Mouse (Mus musculus): Measurements from ENCODE around the gene P4hb. TPM values are rescaled to one million over a fixed set of nuclear protein-coding genes. Genes with fewer than 3 reads are reported as not detected.
A peak's percentile ranks its signal among the peaks of the same experiment; 100 is the strongest.
"Not testable (repeated sequence)": the region's sequence is repeated elsewhere in the genome, so short reads cannot be mapped to it uniquely, and the experiment has no call there.

P4hb gene
- polyA plus RNA-seq, 1 experiment from 2014 or later, result 492 TPM

DNA sequence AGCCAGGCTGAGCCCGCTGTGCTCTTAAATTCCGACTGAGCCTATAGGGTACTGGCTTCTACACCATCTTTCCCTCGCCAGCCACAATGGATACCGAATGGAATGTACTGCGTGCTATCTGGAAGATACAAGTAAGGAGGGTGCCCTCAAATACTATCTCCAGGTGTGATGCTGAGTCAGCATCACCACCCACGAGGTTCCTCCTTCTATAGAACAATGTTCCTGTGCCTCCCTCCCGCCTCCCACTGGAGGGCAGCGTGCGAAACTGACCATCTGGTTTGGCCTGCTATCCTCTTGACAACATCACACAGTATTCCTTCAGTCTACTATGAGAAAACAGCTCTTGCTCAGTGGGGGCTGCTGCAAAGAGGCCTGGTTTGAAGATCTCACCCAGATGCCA is 7.9 kb downstream of the P4hb start:
- no peak overlapping the region for H3K9ac ChIP-seq (ENCODE audit: low read length)
- ATAC-seq (ENCODE audit: low FRiP score) (no peak), DNase-seq (ENCODE audit: low spot score, missing footprints) (no peak)
- no peak overlapping the region for H3K4me2 ChIP-seq
- peaks cover 58% of the 10 kb centered on the region for H3K36me3 ChIP-seq (ENCODE audit: control insufficient read depth, insufficient read depth, low read length)
- no peaks in the 10 kb centered on the region for H3K9me3 ChIP-seq (ENCODE audit: control insufficient read depth, low read length)
- WGBS, result 89% methylated on average over 9 of the region's 9 CpGs
- no peaks in the 10 kb centered on the region for H3K4me1 ChIP-seq (ENCODE audit: control insufficient read depth, insufficient read depth, low read length)
- H3K27me3 ChIP-seq (ENCODE audit: control insufficient read depth, insufficient read depth, low read length), result no peaks in the 10 kb centered on the region
- no peak overlapping the region for H3K4me3 ChIP-seq (ENCODE audit: low read depth, low read length)
- H3K27ac ChIP-seq (ENCODE audit: low read depth, low read length), result no peak overlapping the region

DNA sequence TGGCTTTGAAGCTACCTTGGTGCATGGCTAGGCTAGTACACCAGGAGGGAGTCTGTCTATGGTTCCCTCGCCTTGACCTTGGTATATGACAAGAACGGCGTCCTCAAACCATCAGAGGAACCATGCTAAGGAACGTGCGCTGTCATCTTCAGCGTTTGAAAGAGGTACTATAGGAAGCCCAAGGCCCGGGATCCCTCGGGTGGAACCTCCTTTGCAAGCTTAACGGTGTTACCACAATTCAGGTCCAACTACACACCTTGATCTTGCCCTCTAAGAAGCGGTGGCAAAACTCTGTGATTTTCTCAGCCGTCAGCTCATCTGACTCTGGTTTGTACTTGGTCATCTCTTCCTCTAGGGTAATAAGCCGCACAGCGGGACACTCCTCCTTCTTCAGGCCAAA is 10.1 kb downstream of the P4hb start:
- H3K4me2 ChIP-seq, result no peak overlapping the region
- 94% methylated on average over 13 of the region's 13 CpGs for WGBS
- ATAC-seq (ENCODE audit: low FRiP score) (no peak), DNase-seq (ENCODE audit: low spot score, missing footprints) (no peak)
- no peaks in the 10 kb centered on the region for H3K4me1 ChIP-seq (ENCODE audit: control insufficient read depth, insufficient read depth, low read length)
- H3K27ac ChIP-seq (ENCODE audit: low read depth, low read length), result no peak overlapping the region
- H3K4me3 ChIP-seq (ENCODE audit: low read depth, low read length), result no peak overlapping the region
- no peaks in the 10 kb centered on the region for H3K9me3 ChIP-seq (ENCODE audit: control insufficient read depth, low read length)
- no peaks in the 10 kb centered on the region for H3K27me3 ChIP-seq (ENCODE audit: control insufficient read depth, insufficient read depth, low read length)
- peaks cover 50% of the 10 kb centered on the region for H3K36me3 ChIP-seq (ENCODE audit: control insufficient read depth, insufficient read depth, low read length)
- H3K9ac ChIP-seq (ENCODE audit: low read length), result no peak overlapping the region

DNA sequence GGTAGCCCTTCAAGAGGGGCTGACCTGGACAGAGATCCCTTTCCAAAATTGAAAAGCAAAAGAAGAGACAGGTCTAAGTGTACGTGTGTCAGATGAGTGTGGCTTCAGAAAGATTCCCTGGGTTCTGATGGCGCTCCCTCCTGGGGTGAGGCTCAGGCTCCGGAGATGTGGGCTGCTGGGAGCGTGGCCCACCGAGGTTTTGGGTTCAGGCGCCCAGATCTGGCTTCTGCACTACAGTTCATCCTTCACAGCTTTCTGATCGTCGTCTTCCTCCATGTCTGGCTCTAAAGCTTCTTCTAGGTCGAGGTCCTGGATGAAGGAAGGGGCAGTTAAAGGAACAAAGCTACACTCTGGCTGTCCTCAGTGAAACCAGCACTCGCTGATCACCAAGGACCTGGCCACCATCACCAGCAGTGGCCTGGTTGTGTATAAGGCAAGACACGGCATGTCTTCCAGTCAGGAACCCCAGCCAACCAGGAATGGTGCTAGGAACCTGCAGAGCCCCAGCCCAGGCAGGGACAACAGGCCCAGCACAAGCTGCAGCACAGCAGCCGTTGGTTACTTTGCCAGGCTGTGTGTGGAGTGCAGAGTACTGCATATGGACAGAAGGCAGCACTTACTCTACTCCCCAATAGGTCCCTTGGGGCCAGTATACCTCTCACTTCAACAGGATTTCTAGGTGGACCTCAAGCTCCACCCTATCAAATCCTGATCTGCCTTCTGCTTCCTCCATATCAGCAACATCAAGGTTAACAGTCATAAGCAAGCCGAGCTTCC is 11.9 kb downstream of the P4hb start:
- Histone ChIP-seq H3K36me3 (ENCODE audit: control insufficient read depth, insufficient read depth, low read length) (peaks cover 40% of the 10 kb centered on the region), H3K9me3 (ENCODE audit: control insufficient read depth, low read length) (no peaks in the 10 kb centered on the region), H3K4me1 (ENCODE audit: control insufficient read depth, insufficient read depth, low read length) (no peaks in the 10 kb centered on the region), H3K4me2 (no peak overlapping the region), H3K4me3 (ENCODE audit: low read depth, low read length) (no peak overlapping the region), H3K27me3 (ENCODE audit: control insufficient read depth, insufficient read depth, low read length) (no peaks in the 10 kb centered on the region), H3K27ac (ENCODE audit: low read depth, low read length) (no peak overlapping the region), H3K9ac (ENCODE audit: low read length) (no peak overlapping the region)
- DNase-seq (ENCODE audit: low spot score, missing footprints) (no peak), ATAC-seq (ENCODE audit: low FRiP score) (no peak)
- WGBS, result 93% methylated on average over 13 of the region's 13 CpGs

DNA sequence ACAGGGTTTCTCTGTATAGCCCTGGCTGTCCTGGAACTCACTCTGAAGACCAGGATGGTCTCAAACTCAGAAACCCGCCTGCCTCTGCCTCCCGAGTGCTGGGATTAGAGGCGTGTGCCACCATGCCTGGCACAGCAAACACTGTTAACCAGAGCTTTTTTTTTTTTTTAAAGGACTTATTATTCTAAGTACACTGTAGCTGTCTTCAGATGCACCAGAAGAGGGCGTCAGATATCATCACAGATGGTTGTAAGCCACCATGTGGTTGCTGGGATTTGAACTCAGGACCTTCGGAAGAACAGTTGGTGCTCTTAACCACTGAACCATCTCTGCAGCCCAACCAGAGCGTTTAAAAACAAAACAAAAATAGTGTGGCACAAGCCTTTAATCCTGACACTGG is 14.2 kb downstream of the P4hb start:
- not testable (repeated sequence) for H3K4me2 ChIP-seq; H3K4me3 ChIP-seq (ENCODE audit: low read depth, low read length); H3K27me3 ChIP-seq (ENCODE audit: control insufficient read depth, insufficient read depth, low read length); DNase-seq (ENCODE audit: low spot score, missing footprints); H3K9me3 ChIP-seq (ENCODE audit: control insufficient read depth, low read length); ATAC-seq (ENCODE audit: low FRiP score); H3K27ac ChIP-seq (ENCODE audit: low read depth, low read length); H3K4me1 ChIP-seq (ENCODE audit: control insufficient read depth, insufficient read depth, low read length); H3K9ac ChIP-seq (ENCODE audit: low read length)
- 91% methylated on average over 6 of the region's 6 CpGs for WGBS
- peaks cover 34% of the 10 kb centered on the region for H3K36me3 ChIP-seq (ENCODE audit: control insufficient read depth, insufficient read depth, low read length)

DNA sequence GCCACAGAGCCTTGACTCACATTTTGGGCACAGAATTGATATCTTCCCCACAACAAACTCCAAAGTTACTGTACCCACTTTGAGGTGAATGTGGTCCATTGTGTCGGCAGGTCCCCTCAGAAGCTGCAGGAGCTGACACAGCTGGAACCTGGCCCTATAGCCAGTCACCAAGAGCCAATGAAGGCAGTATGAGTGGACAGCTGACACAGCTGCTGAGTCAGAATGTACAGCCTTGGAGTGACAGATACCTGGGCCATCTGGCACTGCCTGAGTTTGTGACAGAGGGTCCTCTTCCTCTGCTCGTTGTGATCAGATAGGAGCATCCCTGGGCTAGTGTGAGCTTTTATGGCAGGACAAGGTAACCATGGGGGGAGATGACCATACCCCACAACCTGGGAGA is 17.8 kb downstream of the P4hb start:
- no peak overlapping the region for H3K9ac ChIP-seq (ENCODE audit: low read length)
- no peak overlapping the region for H3K4me2 ChIP-seq
- no peak overlapping the region for H3K4me3 ChIP-seq (ENCODE audit: low read depth, low read length)
- H3K36me3 ChIP-seq (ENCODE audit: control insufficient read depth, insufficient read depth, low read length), result peaks cover 4% of the 10 kb centered on the region
- 80% methylated on average over 2 of the region's 2 CpGs for WGBS
- no peaks in the 10 kb centered on the region for H3K4me1 ChIP-seq (ENCODE audit: control insufficient read depth, insufficient read depth, low read length)
- H3K9me3 ChIP-seq (ENCODE audit: control insufficient read depth, low read length), result no peaks in the 10 kb centered on the region
- no peak for ATAC-seq (ENCODE audit: low FRiP score)
- DNase-seq (ENCODE audit: low spot score, missing footprints), result no peak
- no peak overlapping the region for H3K27ac ChIP-seq (ENCODE audit: low read depth, low read length)
- H3K27me3 ChIP-seq (ENCODE audit: control insufficient read depth, insufficient read depth, low read length), result no peaks in the 10 kb centered on the region

DNA sequence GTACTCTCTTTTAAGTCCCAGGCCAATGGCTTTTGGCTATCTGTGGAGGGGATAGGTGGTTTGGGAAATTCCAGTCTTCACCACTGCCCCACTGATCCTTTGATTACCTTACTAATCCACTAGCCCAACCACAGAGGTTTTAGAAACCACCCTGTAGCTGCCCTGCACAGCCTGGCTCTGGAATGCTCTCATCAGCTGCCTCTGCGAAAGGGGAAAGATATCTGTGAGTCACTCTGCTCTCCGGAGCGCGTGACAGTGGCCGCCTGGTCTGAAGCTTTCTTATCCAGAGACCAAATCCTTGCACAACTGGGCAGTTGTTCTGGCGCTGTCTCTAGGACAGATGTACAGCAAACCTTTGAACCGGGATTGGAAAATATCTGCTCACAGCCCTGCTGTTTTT is 18.2 kb downstream of the P4hb start:
- Histone ChIP-seq H3K9ac (ENCODE audit: low read length) (no peak overlapping the region), H3K27ac (ENCODE audit: low read depth, low read length) (no peak overlapping the region), H3K36me3 (ENCODE audit: control insufficient read depth, insufficient read depth, low read length) (peaks cover under 1% of the 10 kb centered on the region; the same call in 1 of the 2 replicates), H3K27me3 (ENCODE audit: control insufficient read depth, insufficient read depth, low read length) (no peaks in the 10 kb centered on the region), H3K4me2 (no peak overlapping the region), H3K9me3 (ENCODE audit: control insufficient read depth, low read length) (no peaks in the 10 kb centered on the region), H3K4me1 (ENCODE audit: control insufficient read depth, insufficient read depth, low read length) (peaks cover 4% of the 10 kb centered on the region), H3K4me3 (ENCODE audit: low read depth, low read length) (no peak overlapping the region)
- WGBS, result 83% methylated on average over 7 of the region's 7 CpGs
- no peak for DNase-seq (ENCODE audit: low spot score, missing footprints)
- no peak for ATAC-seq (ENCODE audit: low FRiP score)

DNA sequence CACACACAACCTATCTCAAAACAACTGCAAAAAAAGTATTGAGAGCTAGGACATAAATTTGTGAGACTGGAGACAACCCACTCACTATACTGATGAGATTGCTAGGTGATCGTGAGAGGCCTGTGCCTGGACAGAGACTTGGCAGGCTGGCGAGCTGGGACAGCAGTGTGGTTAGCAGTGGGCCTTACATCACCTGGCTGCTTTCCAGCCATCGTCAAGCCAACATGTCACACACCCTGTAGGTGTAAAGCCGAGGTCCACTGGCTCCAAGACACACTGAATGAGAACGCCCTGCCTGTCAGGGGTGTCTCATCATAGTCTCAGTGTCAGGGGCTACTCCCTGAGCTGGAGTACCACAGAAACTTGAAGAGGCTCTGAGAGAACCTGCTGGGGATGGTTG is 20.3 kb downstream of the P4hb start:
- H3K36me3 ChIP-seq (ENCODE audit: control insufficient read depth, insufficient read depth, low read length), result no peaks in the 10 kb centered on the region
- no peak overlapping the region for H3K9ac ChIP-seq (ENCODE audit: low read length)
- H3K4me3 ChIP-seq (ENCODE audit: low read depth, low read length), result no peak overlapping the region
- no peak for DNase-seq (ENCODE audit: low spot score, missing footprints)
- ATAC-seq (ENCODE audit: low FRiP score), result no peak
- H3K27ac ChIP-seq (ENCODE audit: low read depth, low read length), result no peak overlapping the region
- no peaks in the 10 kb centered on the region for H3K27me3 ChIP-seq (ENCODE audit: control insufficient read depth, insufficient read depth, low read length)
- H3K4me2 ChIP-seq, result no peak overlapping the region
- H3K4me1 ChIP-seq (ENCODE audit: control insufficient read depth, insufficient read depth, low read length), result peaks cover 16% of the 10 kb centered on the region
- no peaks in the 10 kb centered on the region for H3K9me3 ChIP-seq (ENCODE audit: control insufficient read depth, low read length)
- WGBS, result 77% methylated on average over 5 of the region's 5 CpGs

DNA sequence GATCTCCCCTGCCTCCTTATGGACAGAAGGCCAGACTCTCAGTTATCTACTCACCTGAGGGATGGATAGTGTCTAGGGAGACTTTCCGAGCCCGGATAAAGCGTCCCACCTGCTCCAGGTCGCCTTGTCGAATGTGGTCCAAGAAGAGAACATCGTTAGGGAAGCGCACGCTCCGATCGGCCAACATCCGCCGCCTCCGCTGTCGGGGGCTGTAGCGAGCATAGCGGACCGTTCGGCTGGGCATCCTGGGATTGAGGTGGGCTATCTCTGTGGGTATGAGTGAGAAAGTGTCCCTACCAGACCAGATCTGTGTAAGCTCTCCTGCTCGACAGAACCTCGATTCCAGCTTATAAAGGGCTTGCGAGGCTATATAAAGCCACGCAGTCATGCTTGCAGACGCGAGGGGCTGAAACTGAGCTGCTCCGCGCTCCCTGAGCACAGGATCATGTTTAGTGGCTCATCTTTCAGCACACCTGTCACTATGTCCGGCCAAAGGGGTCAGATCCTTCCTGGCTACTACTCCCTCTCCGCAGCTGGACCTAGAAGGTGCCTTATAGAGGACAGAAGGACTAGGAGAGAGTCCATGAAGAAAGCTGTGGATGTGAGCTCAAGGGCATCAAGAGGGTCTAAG is 22.1 kb downstream of the P4hb start, which contains the start of gene Ppp1r27:
Gene Ppp1r27 (minus strand): TSS at position 323 of the 631 bp plus-strand sequence.
- WGBS, result 94% methylated on average over 28 of the region's 28 CpGs

More for the DNA sequence above, 22.1 kb downstream of the P4hb start, which contains the start of gene Ppp1r27:
- H3K27me3 ChIP-seq (ENCODE audit: control insufficient read depth, insufficient read depth, low read length), result no peaks in the 10 kb centered on the region
- H3K4me2 ChIP-seq, result peak within 1 kb of the TSS; percentile 90
- no peaks in the 10 kb centered on the region for H3K36me3 ChIP-seq (ENCODE audit: control insufficient read depth, insufficient read depth, low read length)
- no peak within 1 kb of the TSS for H3K27ac ChIP-seq (ENCODE audit: low read depth, low read length)
- H3K9me3 ChIP-seq (ENCODE audit: control insufficient read depth, low read length), result no peaks in the 10 kb centered on the region
- H3K4me3 ChIP-seq (ENCODE audit: low read depth, low read length), result peak within 1 kb of the TSS; percentile 98
- H3K9ac ChIP-seq (ENCODE audit: low read length), result peak within 1 kb of the TSS; percentile 94
- DNase-seq (ENCODE audit: low spot score, missing footprints) (no peak), ATAC-seq (ENCODE audit: low FRiP score) (no peak)
- peaks cover 16% of the 10 kb centered on the region for H3K4me1 ChIP-seq (ENCODE audit: control insufficient read depth, insufficient read depth, low read length)
